Mouse (Mus musculus): Measurements from ENCODE around the gene Tmem131l.

GRCm38 (mm10) chr3:83885163-83885562, 154.8 kb downstream of the Tmem131l start:
- no peak for TF ChIP-seq POLR2A (IDR thresholded peaks at IDR 0.05; ENCODE audit: borderline replicate concordance, insufficient read depth, low read length)
- no peak for TF ChIP-seq CTCF (IDR thresholded peaks at IDR 0.05; ENCODE audit: borderline replicate concordance, insufficient read depth, low read depth, low read length)

Measured in cerebellum, adult 2 months (tissue).